Mouse (Mus musculus) embryonic fibroblast, embryonic 13.5 days (primary cell): ENCODE measurements around the gene Akt2. TPM values are rescaled to one million over a fixed set of nuclear protein-coding genes. Genes with fewer than 3 reads are reported as not detected.

Source experiments
- H3K27ac ChIP-seq: 2 replicates; pipeline ENCODE4 v1.5.1; 2012; ENCODE audit warnings: low read length, control low read depth, inconsistent platforms; ENCODE audit not compliant: insufficient read depth
- H3K4me1 ChIP-seq: 2 replicates; pipeline ENCODE4 v1.6.1; 2011; ENCODE audit warnings: low read length; ENCODE audit not compliant: control insufficient read depth, insufficient read depth
- H3K4me3 ChIP-seq: 2 replicates; pipeline ENCODE4 v1.5.1; 2011; ENCODE audit warnings: mild to moderate bottlenecking, control low read depth, low read length; ENCODE audit not compliant: insufficient read depth
- CTCF ChIP-seq: IDR thresholded peaks from 2 replicates; pipeline ENCODE4 v1.5.1; 2011; ENCODE audit warnings: mild to moderate bottlenecking, control low read depth, low read length, moderate library complexity, borderline replicate concordance; ENCODE audit not compliant: insufficient read depth
- POLR2A ChIP-seq: IDR thresholded peaks from 2 replicates; pipeline ENCODE4 v1.6.1; 2011; ENCODE audit warnings: low read depth, mild to moderate bottlenecking, control low read depth, low read length, moderate library complexity
- polyA plus RNA-seq: library from polyadenylated mRNA; stranded (reverse); fragments of >200 nt; gene quantifications from 2 replicates; pipeline ENCODE4 v1.2.4, GENCODE M21; 2011; ENCODE audit warnings: low read depth; ENCODE audit not compliant: missing spikeins, insufficient read length

Akt2 gene
- polyA plus RNA-seq, 1 experiment: 98.2 TPM

DNA sequence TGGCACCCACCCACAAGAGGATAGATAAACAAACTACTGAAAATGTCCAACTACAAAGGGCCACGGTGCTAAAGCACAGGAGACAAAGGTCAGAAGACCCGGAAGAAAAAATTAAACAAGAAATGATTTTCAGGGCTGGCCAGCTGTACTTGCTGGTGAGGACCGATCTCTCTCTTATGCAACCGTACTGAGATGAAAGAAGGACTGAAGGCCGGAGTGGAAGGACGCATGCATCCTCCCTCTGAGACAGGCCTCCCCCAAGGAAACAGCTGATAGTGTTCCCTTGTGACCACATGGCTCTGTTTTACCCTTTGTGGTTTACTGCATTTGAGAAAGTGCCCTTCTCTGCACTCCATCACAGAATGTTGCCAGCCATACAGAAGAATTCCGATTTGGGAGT is 11.5 kb downstream of the Akt2 start:
- TF ChIP-seq CTCF (no peak), POLR2A (no peak)
- peaks cover 5% of the 10 kb centered on the region; the same call in 1 of the 2 replicates for H3K4me1 ChIP-seq

DNA sequence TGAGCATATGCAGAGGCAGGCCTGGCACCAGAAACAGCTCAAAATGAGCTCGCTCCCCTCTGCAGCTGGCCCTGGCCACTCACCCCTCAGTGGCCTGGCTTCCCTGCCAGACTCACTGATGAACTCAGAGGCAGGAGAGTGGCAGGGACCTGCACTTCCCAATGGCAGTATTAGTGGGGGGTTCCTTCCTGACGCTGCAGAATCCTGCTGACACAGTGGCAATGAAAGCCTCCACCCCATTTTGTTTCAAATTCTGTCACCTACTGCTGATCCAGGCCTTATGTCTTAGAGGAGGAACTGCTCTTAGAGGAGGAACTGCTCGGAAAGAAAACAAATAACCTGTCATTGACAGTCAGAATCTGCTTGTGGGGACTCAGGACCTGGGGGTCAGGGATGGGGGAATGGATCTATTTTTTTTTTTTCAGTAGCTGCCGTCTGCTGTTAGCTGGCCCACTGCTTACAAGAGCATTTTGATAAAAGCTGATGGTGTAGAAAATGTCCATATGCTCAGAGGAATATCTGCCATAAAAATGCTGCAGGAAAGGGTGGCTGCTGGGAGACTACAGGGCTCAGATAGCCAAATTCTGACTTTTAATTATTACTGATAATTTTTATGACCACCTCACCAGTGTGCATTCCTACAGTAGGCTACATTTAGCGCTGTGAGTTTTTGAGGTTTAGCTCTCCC is 13.5 kb downstream of the Akt2 start:
- no peak overlapping the region for H3K4me3 ChIP-seq
- TF ChIP-seq POLR2A: no peak
- no peak for TF ChIP-seq CTCF
- no peak overlapping the region for H3K27ac ChIP-seq
- peaks cover 5% of the 10 kb centered on the region; the same call in 1 of the 2 replicates for H3K4me1 ChIP-seq

More for the DNA sequence above, 11.5 kb downstream of the Akt2 start:
- Histone ChIP-seq H3K4me3 (no peak overlapping the region), H3K27ac (no peak overlapping the region)

DNA sequence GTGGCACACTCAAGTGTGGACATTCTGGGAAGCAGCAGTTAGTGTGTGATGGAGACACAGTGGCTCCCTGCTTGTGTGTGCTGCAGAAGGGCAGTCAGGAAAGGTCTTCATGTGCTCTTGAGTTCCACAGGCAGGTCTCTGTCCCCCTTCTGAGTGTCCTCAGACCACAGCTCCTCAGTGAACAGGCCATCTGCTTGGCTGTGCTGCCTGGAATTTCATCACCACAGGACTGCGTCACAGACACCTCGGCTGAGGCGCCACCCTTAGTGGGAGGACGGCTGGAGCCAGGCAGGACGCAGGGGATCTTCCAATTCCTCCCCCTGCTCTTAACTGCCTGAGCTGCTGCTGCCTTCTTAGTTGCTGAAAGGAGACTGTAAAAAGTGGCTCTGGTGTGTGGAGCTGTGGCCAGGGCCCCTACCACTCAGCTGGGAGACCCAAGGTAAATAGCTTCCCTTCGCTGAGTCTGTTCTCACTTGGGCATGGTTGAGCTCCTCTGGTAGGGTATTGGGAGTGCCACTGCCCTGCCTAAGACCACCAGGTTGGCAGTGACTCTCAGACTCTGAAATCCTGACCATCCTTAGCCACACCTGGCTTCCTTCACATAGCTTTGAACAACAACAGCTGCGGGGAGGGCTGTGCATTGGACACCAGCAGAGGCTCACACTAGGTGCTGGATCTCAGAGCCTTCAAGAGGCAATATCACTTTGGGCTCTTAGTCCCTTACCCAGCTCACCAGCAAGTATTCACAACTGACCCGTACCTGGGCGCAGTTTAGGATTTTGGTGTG is 14.3 kb downstream of the Akt2 start:
- TF ChIP-seq CTCF: no peak
- no peak for TF ChIP-seq POLR2A
- H3K27ac ChIP-seq: no peak overlapping the region
- no peak overlapping the region for H3K4me3 ChIP-seq
- peaks cover 5% of the 10 kb centered on the region; the same call in 1 of the 2 replicates for H3K4me1 ChIP-seq

DNA sequence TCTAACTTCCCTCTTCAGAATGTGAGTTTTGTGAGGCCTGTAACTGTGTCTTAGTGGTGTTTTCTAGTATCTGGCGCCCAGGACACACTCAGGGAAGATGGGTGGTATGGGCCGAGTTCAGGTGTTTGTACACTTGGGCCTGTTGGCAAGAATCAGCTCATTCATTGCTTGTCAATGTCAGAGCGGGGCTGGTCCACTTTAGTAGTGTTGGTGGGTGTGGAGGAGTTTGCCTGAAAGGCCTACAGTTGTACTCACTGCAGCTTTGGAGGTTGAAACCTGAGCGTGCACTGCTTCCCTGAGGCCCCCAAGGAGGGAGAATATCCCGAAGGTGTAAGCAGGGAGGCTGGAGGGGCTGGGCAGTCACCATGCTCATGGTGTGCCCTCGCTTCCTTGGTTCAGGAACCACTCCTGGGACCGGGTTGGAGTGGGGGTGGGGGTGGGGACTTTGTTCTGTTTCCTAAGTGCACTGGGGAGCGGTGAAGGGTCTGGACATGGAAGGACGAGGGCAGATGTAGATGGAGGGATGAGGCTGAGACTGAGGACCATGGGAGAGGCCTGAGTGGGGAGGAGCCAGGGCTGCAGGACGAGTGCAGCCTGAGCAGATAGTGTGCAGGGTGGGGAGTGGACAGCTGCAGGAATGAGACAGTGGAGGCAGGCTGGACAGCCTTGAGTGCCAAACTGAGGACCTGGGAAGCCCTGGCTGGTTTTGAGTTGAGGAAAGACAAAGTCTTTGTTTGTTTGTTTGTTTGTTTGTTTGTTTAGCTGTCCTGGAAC is 15.3 kb downstream of the Akt2 start:
- Histone ChIP-seq H3K4me1 (peaks cover 5% of the 10 kb centered on the region; the same call in 1 of the 2 replicates), H3K27ac (no peak overlapping the region), H3K4me3 (no peak overlapping the region)
- no peak for TF ChIP-seq POLR2A
- TF ChIP-seq CTCF: no peak

DNA sequence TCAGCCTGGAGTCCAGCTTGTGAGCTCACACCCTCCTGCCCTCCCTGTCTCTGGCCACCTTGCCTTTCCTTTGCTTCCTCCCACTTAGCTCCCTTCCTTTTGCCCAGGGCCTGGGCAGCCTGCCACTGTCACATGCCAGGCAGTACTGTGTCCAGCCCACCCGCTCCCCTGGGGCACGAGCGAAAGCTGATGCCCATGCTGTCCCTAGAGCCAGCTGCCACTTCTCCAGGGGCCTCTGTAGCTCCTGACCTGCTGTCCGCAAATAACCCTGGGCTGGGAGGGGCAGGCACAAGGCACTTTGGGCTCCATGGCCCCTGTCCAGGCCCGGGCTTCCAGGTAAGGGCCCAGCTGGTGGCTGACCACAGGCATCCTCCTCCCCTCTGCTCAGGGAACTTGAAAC is 16.2 kb downstream of the Akt2 start:
- Histone ChIP-seq H3K27ac (no peak overlapping the region), H3K4me3 (no peak overlapping the region), H3K4me1 (peaks cover 5% of the 10 kb centered on the region; the same call in 1 of the 2 replicates)
- no peak for TF ChIP-seq POLR2A
- no peak for TF ChIP-seq CTCF

DNA sequence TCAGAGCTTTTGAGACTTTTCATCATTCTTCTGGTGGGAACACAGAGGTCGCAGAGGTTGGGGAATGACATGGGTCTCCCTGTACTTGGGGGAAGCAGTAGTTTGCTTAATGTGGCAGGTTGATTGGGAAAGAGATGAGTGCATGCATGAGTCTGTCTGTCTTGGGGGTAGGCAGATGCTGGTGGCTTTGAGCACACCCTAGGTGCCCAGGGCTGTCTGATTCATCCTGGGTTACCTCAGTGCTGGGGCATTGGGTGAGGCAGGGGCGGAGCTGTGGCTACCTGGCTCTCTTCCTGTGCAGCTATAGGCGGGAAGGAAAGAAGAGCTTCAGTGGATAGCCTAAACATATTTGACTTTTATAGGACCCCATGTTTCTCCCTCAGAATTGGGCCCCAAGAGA is 16.8 kb downstream of the Akt2 start:
- peaks cover 5% of the 10 kb centered on the region; the same call in 1 of the 2 replicates for H3K4me1 ChIP-seq
- TF ChIP-seq CTCF: no peak
- no peak for TF ChIP-seq POLR2A
- H3K27ac ChIP-seq: no peak overlapping the region
- H3K4me3 ChIP-seq: no peak overlapping the region

DNA sequence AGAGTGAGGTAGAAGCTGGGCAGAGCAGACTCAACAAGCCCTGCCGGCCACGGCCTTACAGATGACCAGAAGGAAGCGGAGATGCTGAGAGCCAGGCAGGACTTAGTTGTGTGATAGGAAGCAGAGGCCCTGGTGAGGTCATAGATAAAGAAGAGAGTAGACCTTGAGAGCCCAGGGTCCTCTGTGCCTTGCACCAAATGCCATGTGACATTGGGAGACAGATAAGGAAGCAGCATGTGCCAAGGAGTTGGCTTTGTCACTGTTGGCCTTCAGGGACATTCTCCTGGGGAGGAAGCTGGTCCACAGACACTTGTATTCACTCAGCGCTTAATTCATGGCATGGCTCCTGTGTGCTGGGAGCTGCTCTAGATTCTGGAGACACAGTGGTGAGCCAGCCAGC is 17.9 kb downstream of the Akt2 start:
- Histone ChIP-seq H3K4me1 (peaks cover 5% of the 10 kb centered on the region; the same call in 1 of the 2 replicates), H3K27ac (no peak overlapping the region), H3K4me3 (no peak overlapping the region)
- TF ChIP-seq POLR2A: no peak
- TF ChIP-seq CTCF: no peak

DNA sequence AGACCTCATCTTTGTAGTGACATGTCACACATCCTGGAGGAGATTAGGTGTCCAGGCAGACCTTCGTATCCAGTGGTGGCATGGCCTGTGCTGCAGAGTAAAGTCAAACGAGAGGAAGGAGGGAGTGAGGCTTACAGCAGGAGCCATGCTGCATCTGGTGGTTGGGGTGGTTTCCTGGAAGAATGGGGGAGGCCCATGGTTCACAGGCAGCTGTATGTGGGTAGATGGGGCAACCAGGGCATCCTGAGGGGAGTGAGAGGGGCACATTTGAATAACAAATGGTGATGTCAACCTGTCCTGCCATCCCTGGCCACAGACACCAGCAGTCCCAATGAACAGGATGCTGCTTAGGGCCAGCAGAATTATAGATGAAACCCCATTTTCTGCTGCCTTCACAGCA is 18.3 kb downstream of the Akt2 start:
- peaks cover 3% of the 10 kb centered on the region; the same call in 1 of the 2 replicates for H3K4me1 ChIP-seq

DNA sequence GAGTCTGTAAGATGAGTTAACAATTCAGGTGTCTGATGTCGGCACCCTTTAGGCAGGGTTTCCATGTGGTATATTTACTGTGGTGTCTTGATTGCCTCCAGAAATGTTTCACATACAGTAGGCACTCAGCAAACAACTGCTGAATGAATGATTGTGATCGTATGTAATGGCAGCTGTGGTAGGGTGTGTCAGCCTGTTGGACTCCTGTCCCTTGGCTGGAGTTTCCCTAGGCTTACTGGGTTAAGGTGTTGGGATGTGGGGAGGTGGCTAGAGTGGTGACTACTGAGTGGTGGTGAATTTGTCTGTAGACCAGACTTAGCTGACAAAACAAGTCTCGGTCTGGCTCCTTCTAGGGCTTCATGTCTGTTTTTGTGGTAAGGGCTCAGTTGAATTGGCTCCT is 19.0 kb downstream of the Akt2 start:
- Histone ChIP-seq H3K27ac (no peak overlapping the region), H3K4me1 (peaks cover 3% of the 10 kb centered on the region; the same call in 1 of the 2 replicates), H3K4me3 (no peak overlapping the region)
- TF ChIP-seq CTCF (no peak), POLR2A (no peak)

More for the DNA sequence above, 18.3 kb downstream of the Akt2 start:
- Histone ChIP-seq H3K4me3 (no peak overlapping the region), H3K27ac (no peak overlapping the region)
- TF ChIP-seq POLR2A (no peak), CTCF (no peak)
